Mouse (Mus musculus): Measurements from ENCODE around the gene Srek1ip1.

DNA sequence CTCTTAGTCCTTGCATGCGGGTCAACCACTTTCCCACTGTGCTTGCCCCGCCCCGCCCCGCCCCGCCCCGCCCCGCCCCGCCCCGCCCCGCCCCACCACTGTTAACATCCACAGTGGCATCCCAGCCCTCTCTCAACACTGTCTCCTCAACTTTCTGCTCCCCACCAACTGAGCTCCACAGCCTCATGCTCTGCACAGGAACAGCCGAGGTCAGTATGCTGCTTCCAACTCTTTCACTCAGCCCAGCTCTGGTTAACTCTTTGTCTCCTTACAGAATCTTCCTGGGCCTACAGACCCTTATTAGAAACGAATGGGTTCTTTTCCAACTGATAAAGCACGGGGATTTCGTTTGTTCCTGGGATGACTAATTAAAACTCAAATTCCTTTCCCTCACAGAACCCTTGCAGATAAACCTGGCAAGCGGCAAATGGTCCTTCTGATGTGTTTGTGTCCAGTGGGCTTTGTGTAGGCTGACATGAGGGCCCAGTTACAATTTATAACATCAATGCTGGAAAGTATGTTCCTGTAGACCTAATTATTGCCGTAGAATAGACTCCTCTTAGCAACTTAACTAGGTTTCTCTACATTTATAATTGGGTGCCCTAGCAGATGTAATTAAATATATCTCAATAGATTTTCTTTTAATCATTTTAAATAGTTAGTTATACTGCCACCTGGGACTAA lies 91.4 kb downstream of the Srek1ip1 start:
- TF ChIP-seq CTCF (IDR thresholded peaks at IDR 0.05 in 2 of 3, conservative IDR thresholded peaks at IDR 0.05 in 1 of 3; ENCODE audit: control insufficient read depth in 1 of 3, insufficient read depth in 1 of 3, low read depth in 2 of 3, low read length in 3 of 3, poor library complexity in 1 of 3, severe bottlenecking in 1 of 3) (no peak), UBTF (IDR thresholded peaks at IDR 0.05; ENCODE audit: borderline replicate concordance, insufficient read depth, low read depth, low read length) (no peak), POLR2AphosphoS5 (IDR thresholded peaks at IDR 0.05; ENCODE audit: borderline replicate concordance, low read depth, low read length) (no peak)
